Mouse (Mus musculus) MEL (cell line): Measurements from ENCODE around the gene Rad18. TPM values are rescaled to one million over a fixed set of nuclear protein-coding genes. Genes with fewer than 3 reads are reported as not detected.

ENCODE experiments used
- DNase-seq: peaks from one replicate; pipeline ENCODE4 v3.0.0; 2011; ENCODE audit warnings: low read depth, low spot score
- H3K27ac ChIP-seq: 2 replicates; pipeline ENCODE4 v1.5.1; 2012; ENCODE audit warnings: low read depth, mild to moderate bottlenecking, control low read depth, low read length, moderate library complexity; ENCODE audit not compliant: control insufficient read depth
- H3K27me3 ChIP-seq, 2 experiments: fragments of 150-350 bp in 1 of 2; sonication (generic) in 1 of 2; 2 replicates each; pipeline ENCODE4 v1.6.1; 2012; ENCODE audit warnings: low read length in 2 of 2, mild to moderate bottlenecking in 2 of 2, improper control_type of control experiment in 1 of 2, moderate library complexity in 1 of 2; ENCODE audit not compliant: insufficient read depth in 2 of 2, control insufficient read depth in 1 of 2
- H3K36me3 ChIP-seq, 2 experiments: 2 replicates each; pipeline ENCODE4 v1.6.1; 2012 to 2014; ENCODE audit warnings: low read length in 2 of 2, improper control_type of control experiment in 1 of 2, inconsistent platforms in 1 of 2, mild to moderate bottlenecking in 1 of 2; ENCODE audit not compliant: insufficient read depth in 2 of 2, control insufficient read depth in 1 of 2
- H3K4me1 ChIP-seq, 2 experiments: fragments of 150-350 bp in 1 of 2; sonication (generic) in 1 of 2; 2 replicates each; pipeline ENCODE4 v1.6.1; 2012; ENCODE audit warnings: low read length in 2 of 2, improper control_type of control experiment in 1 of 2, mild to moderate bottlenecking in 1 of 2; ENCODE audit not compliant: insufficient read depth in 2 of 2, control insufficient read depth in 1 of 2
- H3K4me3 ChIP-seq, 2 experiments: fragments of 150-350 bp in 1 of 2; sonication (generic) in 1 of 2; 2 replicates each; pipeline ENCODE4 v1.5.1; 2012; ENCODE audit warnings: low read depth in 2 of 2, low read length in 2 of 2, mild to moderate bottlenecking in 2 of 2, moderate library complexity in 2 of 2, control low read depth in 1 of 2, improper control_type of control experiment in 1 of 2; ENCODE audit not compliant: control insufficient read depth in 1 of 2, insufficient read depth in 1 of 2
- H3K79me2 ChIP-seq: 2 replicates; pipeline ENCODE4 v1.6.1; 2012; ENCODE audit warnings: mild to moderate bottlenecking, low read length, moderate library complexity; ENCODE audit not compliant: control insufficient read depth, poor library complexity, insufficient read depth
- H3K9ac ChIP-seq: 2 replicates; pipeline ENCODE4 v1.6.1; 2012; ENCODE audit warnings: low read depth, mild to moderate bottlenecking, control low read depth, low read length, moderate library complexity; ENCODE audit not compliant: control insufficient read depth, poor library complexity, severe bottlenecking
- H3K9me3 ChIP-seq: fragments of 150-350 bp; sonication (generic); replicated peaks from 2 replicates; pipeline ENCODE4 v1.6.1; 2012; ENCODE audit warnings: mild to moderate bottlenecking, low read length, improper control_type of control experiment, moderate library complexity; ENCODE audit not compliant: insufficient read depth
- CHD2 ChIP-seq: IDR thresholded peaks from 2 replicates; pipeline ENCODE4 v1.6.1; 2011; ENCODE audit warnings: low read length, improper control_type of control experiment
- CTCF ChIP-seq, 3 experiments: IDR thresholded peaks in 2 of 3; conservative IDR thresholded peaks in 1 of 3; 2 replicates each; pipeline ENCODE4 v1.5.1; 2011 to 2012; ENCODE audit warnings: low read length in 3 of 3, low read depth in 2 of 3, mild to moderate bottlenecking in 2 of 3, improper control_type of control experiment in 1 of 3, inconsistent platforms in 1 of 3, mixed read lengths in 1 of 3, moderate library complexity in 1 of 3; ENCODE audit not compliant: control insufficient read depth in 1 of 3, insufficient read depth in 1 of 3, poor library complexity in 1 of 3, severe bottlenecking in 1 of 3
- E2F4 ChIP-seq: IDR thresholded peaks from 2 replicates; pipeline ENCODE4 v1.6.1; 2011; ENCODE audit warnings: low read depth, low read length, improper control_type of control experiment, borderline replicate concordance
- ELF1 ChIP-seq: IDR thresholded peaks from 2 replicates; pipeline ENCODE4 v1.6.1; 2014; ENCODE audit warnings: low read depth, mild to moderate bottlenecking, inconsistent platforms, low read length, improper control_type of control experiment, moderate library complexity
- MAFK ChIP-seq: IDR thresholded peaks from 2 replicates; pipeline ENCODE4 v1.6.1; 2011; ENCODE audit warnings: low read depth, mild to moderate bottlenecking, low read length, improper control_type of control experiment, borderline replicate concordance
- MAX ChIP-seq: IDR thresholded peaks from 2 replicates; pipeline ENCODE4 v1.6.1; 2011; ENCODE audit warnings: low read length, improper control_type of control experiment
- MYC ChIP-seq: IDR thresholded peaks from 2 replicates; pipeline ENCODE4 v1.6.1; 2011; ENCODE audit warnings: low read depth, mild to moderate bottlenecking, low read length, improper control_type of control experiment, moderate library complexity
- POLR2A ChIP-seq, 2 experiments: IDR thresholded peaks; 2 replicates each; pipeline ENCODE4 v1.6.1; 2011 to 2012; ENCODE audit warnings: low read length in 2 of 2, mild to moderate bottlenecking in 2 of 2, control low read depth in 1 of 2, improper control_type of control experiment in 1 of 2, low read depth in 1 of 2, moderate library complexity in 1 of 2; ENCODE audit not compliant: control insufficient read depth in 1 of 2, insufficient read depth in 1 of 2, poor library complexity in 1 of 2
- POLR2AphosphoS5 ChIP-seq: IDR thresholded peaks from 2 replicates; pipeline ENCODE4 v1.6.1; 2012; ENCODE audit warnings: low read depth, borderline replicate concordance, mild to moderate bottlenecking, inconsistent platforms, low read length, moderate library complexity, mixed read lengths
- RCOR1 ChIP-seq: IDR thresholded peaks from 2 replicates; pipeline ENCODE4 v1.6.1; 2012; ENCODE audit warnings: low read depth, mild to moderate bottlenecking, inconsistent platforms, low read length, improper control_type of control experiment
- SIN3A ChIP-seq: IDR thresholded peaks from 2 replicates; pipeline ENCODE4 v1.6.1; 2012; ENCODE audit warnings: low read length, improper control_type of control experiment, inconsistent platforms
- SMC3 ChIP-seq: IDR thresholded peaks from 2 replicates; pipeline ENCODE4 v1.6.1; 2011; ENCODE audit warnings: low read depth, low read length, improper control_type of control experiment
- TBP ChIP-seq: IDR thresholded peaks from 2 replicates; pipeline ENCODE4 v1.8.0; 2011; ENCODE audit warnings: low read depth, low read length, improper control_type of control experiment
- UBTF ChIP-seq: IDR thresholded peaks from 2 replicates; pipeline ENCODE4 v1.6.1; 2012; ENCODE audit warnings: low read depth, mild to moderate bottlenecking, inconsistent platforms, low read length, improper control_type of control experiment, moderate library complexity, borderline replicate concordance; ENCODE audit not compliant: insufficient read depth
- ZC3H11A ChIP-seq: IDR thresholded peaks from 2 replicates; pipeline ENCODE4 v1.6.1; 2012; ENCODE audit warnings: low read depth, mild to moderate bottlenecking, inconsistent platforms, low read length, improper control_type of control experiment
- ZKSCAN1 ChIP-seq: IDR thresholded peaks from 2 replicates; pipeline ENCODE4 v1.6.1; 2012; ENCODE audit warnings: low read depth, mild to moderate bottlenecking, inconsistent platforms, low read length, improper control_type of control experiment, moderate library complexity
- ZMIZ1 ChIP-seq: IDR thresholded peaks from 2 replicates; pipeline ENCODE4 v1.6.1; 2012; ENCODE audit warnings: low read depth, mild to moderate bottlenecking, inconsistent platforms, low read length, improper control_type of control experiment, moderate library complexity
- polyA plus RNA-seq, 2 experiments: library from polyadenylated mRNA; stranded (reverse) in 1 of 2; unstranded in 1 of 2; fragments of >175 nt in 1 of 2; fragments of >200 nt in 1 of 2; gene quantifications; 2 replicates each; pipeline versions ENCODE4 v1.2.1 to v1.2.4; 2012; ENCODE audit warnings: low replicate concordance in 2 of 2, low read depth in 1 of 2; ENCODE audit not compliant: insufficient read length in 2 of 2, insufficient read depth in 1 of 2, missing spikeins in 1 of 2
- total RNA-seq: library from RNA; depleted of rRNA; stranded (reverse); fragments of 300-350 nt; gene quantifications from 2 replicates; pipeline ENCODE4 v1.2.3, GENCODE M21; 2012

Gene Rad18
- total and polyA plus RNA-seq, 3 experiments: 17.3 to 23.2 TPM; not detected in 1

GRCm38 (mm10) chr6:112622321-112622720 is 74.2 kb downstream of the Rad18 start:
- no peak for TF ChIP-seq ZKSCAN1
- no peak for TF ChIP-seq E2F4
- TF ChIP-seq POLR2A (IDR thresholded peaks at IDR 0.05; ENCODE audit: control insufficient read depth in 1 of 2, insufficient read depth in 1 of 2, low read depth in 1 of 2, low read length in 2 of 2, poor library complexity in 1 of 2): no peak
- TF ChIP-seq ZC3H11A: no peak
- H3K4me3 ChIP-seq: no peak overlapping the region
- H3K27ac ChIP-seq: no peak overlapping the region
- no peak overlapping the region for H3K9ac ChIP-seq
- DNase-seq: no peak
- H3K27me3 ChIP-seq: no peaks in the 10 kb centered on the region
- no peaks in the 10 kb centered on the region for H3K79me2 ChIP-seq
- no peaks in the 10 kb centered on the region for H3K4me1 ChIP-seq
- H3K36me3 ChIP-seq: peaks cover 0 to 5% of the 10 kb centered on the region in 2 experiments; a peak in 2 of 4 replicates
- H3K9me3 ChIP-seq: no peaks in the 10 kb centered on the region

DNA sequence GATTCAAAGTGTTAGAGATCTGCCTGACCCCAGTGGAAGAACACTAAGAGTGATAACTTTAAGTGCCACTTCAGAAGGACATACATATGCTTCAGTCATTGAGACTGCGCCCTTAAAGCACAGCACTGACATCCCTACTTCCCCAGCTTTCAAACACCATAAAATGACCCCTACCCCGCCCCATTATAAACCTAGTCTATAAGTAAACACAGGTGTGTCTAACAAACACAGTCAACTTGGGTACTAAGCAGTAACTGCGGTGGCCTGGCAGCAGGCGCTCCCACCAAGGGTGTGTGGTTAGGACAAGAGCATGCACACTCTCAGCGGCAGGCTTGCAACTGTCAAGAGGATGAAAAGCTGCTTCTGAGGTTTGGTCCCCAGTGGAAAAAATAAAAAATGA is 76.5 kb downstream of the Rad18 start:
- H3K27ac ChIP-seq: no peak overlapping the region
- TF ChIP-seq POLR2AphosphoS5 (no peak), ZKSCAN1 (no peak), ELF1 (no peak), MYC (no peak), SIN3A (no peak), CTCF (IDR thresholded peaks at IDR 0.05 in 2 of 3, conservative IDR thresholded peaks at IDR 0.05 in 1 of 3; ENCODE audit: control insufficient read depth in 1 of 3, insufficient read depth in 1 of 3, low read depth in 2 of 3, low read length in 3 of 3, poor library complexity in 1 of 3, severe bottlenecking in 1 of 3) (no peak), RCOR1 (no peak), SMC3 (no peak), TBP (no peak), ZMIZ1 (no peak), MAFK (no peak), ZC3H11A (no peak), E2F4 (no peak)
- TF ChIP-seq, all 39 proteins: peak for 0
- Histone ChIP-seq H3K79me2 (no peaks in the 10 kb centered on the region), H3K27me3 (no peaks in the 10 kb centered on the region), H3K4me3 (no peak overlapping the region), H3K4me1 (no peaks in the 10 kb centered on the region), H3K9me3 (no peaks in the 10 kb centered on the region), H3K36me3 (peaks cover 0 to 1% of the 10 kb centered on the region in 2 experiments; a peak in 1 of 4 replicates), H3K9ac (no peak overlapping the region)
- DNase-seq: no peak

DNA sequence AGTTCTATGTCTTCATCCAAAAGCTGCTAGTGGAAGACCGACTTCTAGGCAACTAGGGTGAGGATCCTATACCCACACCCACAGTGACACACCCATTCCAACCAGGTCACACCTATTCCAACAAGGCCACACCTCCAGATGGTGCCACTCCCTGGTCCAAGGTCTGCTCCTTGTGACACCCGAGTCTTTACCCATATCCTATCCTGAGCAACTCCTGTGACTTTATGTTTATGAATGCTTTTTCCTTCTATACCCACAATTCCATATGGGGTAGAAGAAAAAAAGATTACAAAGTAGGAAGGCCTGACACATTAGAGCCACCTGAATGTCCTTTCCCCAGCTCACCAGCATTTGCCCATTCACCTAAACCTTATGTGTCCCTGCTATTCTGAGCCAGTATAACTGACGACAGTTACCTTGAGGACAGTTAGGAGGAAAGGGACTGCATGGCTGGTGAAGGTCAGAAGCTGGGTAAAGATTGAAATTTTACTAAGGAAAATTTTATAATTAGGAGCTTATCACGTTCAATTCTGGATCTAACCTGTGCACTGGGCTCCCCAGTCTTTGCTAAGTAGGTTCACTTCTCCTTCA is 78.7 kb downstream of the Rad18 start:
- no peak overlapping the region for H3K9ac ChIP-seq
- no peaks in the 10 kb centered on the region for H3K4me1 ChIP-seq
- no peak for DNase-seq
- TF ChIP-seq MAX: no peak
- TF ChIP-seq CHD2: no peak
- no peak for TF ChIP-seq ZC3H11A
- no peak for TF ChIP-seq UBTF
- TF ChIP-seq, all 39 proteins: peak for 0
- Histone ChIP-seq H3K36me3 (peaks cover 0 to 1% of the 10 kb centered on the region in 2 experiments; a peak in 1 of 4 replicates), H3K27me3 (no peaks in the 10 kb centered on the region), H3K9me3 (no peaks in the 10 kb centered on the region), H3K4me3 (no peak overlapping the region), H3K79me2 (no peaks in the 10 kb centered on the region), H3K27ac (no peak overlapping the region)
